ENCODE assay signal across 22 mouse cellular contexts in the genomic region with DNA sequence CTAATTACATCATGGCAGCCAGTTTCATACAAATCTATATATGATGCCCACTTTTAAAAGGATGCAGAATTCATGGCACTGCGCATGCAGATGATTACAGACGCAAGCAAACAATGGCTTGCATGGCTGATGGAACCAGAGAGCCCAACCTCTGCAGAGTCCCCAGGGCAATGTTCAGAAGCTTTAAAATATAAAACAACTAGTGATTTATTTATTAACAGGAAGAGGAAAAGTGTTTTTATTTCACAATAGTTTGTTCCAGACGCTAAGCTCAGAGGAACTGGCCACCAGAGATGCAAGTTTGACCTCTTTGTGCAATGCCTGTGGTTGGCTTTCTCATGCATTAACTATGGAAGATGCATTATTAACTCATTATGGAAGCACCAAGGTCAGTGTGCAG.
"Had no signal": no experiment of that assay in that cellular context is flagged by ENCODE, and none has a peak within 500 bp of the region (broad histone marks: within the 10 kb centered on the region; RNA-seq: fewer than 3 reads in every experiment).

No protein-coding gene starts in this region.

- H3K9ac ChIP-seq: liver, postnatal 0 days; lung, embryonic 15.5 days; midbrain, embryonic 13.5 days; midbrain, embryonic 15.5 days; neural tube, embryonic 13.5 days; neural tube, embryonic 15.5 days; stomach, embryonic 15.5 days had no signal

- H3K4me1 ChIP-seq: lung, embryonic 15.5 days; megakaryocyte, embryonic 14.5 days; midbrain, embryonic 13.5 days; midbrain, embryonic 15.5 days; neural tube, embryonic 13.5 days; neural tube, embryonic 15.5 days; stomach, embryonic 15.5 days had no signal

- H3K4me3 ChIP-seq: lung, embryonic 15.5 days; megakaryocyte, embryonic 14.5 days; midbrain, embryonic 13.5 days; midbrain, embryonic 15.5 days; neural tube, embryonic 13.5 days; neural tube, embryonic 15.5 days; stomach, embryonic 15.5 days had no signal

- H3K4me2 ChIP-seq: lung, embryonic 15.5 days; midbrain, embryonic 11.5 days; midbrain, embryonic 13.5 days; midbrain, embryonic 15.5 days; neural tube, embryonic 13.5 days; neural tube, embryonic 15.5 days; stomach, embryonic 15.5 days had no signal

- DNase-seq: liver, postnatal 0 days; lung, adult 2 months; lung, postnatal 14 days; lung, postnatal 36 days; right cerebral cortex, adult 18-20 months; right cerebral cortex, postnatal 25 days; right cerebral cortex, postnatal 4 days; spleen, adult 18-20 months; thymus, adult 2 months; thymus, postnatal 25 days; thymus, postnatal 4 days had no signal

- H3K27me3 ChIP-seq: lung, embryonic 15.5 days; megakaryocyte, embryonic 14.5 days; midbrain, embryonic 13.5 days; midbrain, embryonic 15.5 days; neural tube, embryonic 13.5 days; neural tube, embryonic 15.5 days; stomach, embryonic 15.5 days had no signal

- H3K36me3 ChIP-seq: lung, embryonic 15.5 days; midbrain, embryonic 13.5 days; midbrain, embryonic 15.5 days; neural tube, embryonic 13.5 days; neural tube, embryonic 15.5 days; stomach, embryonic 15.5 days had no signal

- ATAC-seq: liver, postnatal 0 days; lung, postnatal 0 days; midbrain, embryonic 13.5 days; midbrain, embryonic 15.5 days had no signal

- H3K27ac ChIP-seq: lung, embryonic 15.5 days; macrophage; midbrain, embryonic 13.5 days; midbrain, embryonic 15.5 days; neural tube, embryonic 13.5 days; neural tube, embryonic 15.5 days; stomach, embryonic 15.5 days; stomach, postnatal 0 days had no signal

- H3K9me3 ChIP-seq: lung, embryonic 15.5 days; megakaryocyte, embryonic 14.5 days; midbrain, embryonic 13.5 days; midbrain, embryonic 15.5 days; neural tube, embryonic 13.5 days; neural tube, embryonic 15.5 days; stomach, embryonic 15.5 days had no signal
